Mouse (Mus musculus): ENCODE data around the gene Metrn. TPM values are rescaled to one million over a fixed set of nuclear protein-coding genes. Genes with fewer than 3 reads are reported as not detected.

Gene Metrn
- polyA plus RNA-seq, 1 experiment = 74.8 TPM

- H3K4me3 ChIP-seq (replicated peaks; ENCODE audit: control insufficient read depth, low read depth, low read length) = peak within 1 kb of the TSS; percentile 89
- TF ChIP-seq CTCF (IDR thresholded peaks at IDR 0.05; ENCODE audit: control insufficient read depth, insufficient read depth, low read length) = no peak
- H3K27ac ChIP-seq (ENCODE audit: control insufficient read depth, insufficient read depth, low read depth, low read length, poor library complexity) = 0 out of 2 replicates have a peak within 1 kb of the TSS, but pooled peaks have one; percentile 18
- WGBS = 0% methylated on average over 18 of the region's 18 CpGs
- peaks cover 8% of the 10 kb centered on the region for H3K4me1 ChIP-seq (ENCODE audit: control insufficient read depth, insufficient read depth, low read length)
Measured at GRCm38 (mm10) chr17:25823452-25823851, 26.5 kb upstream of the Metrn start, which contains the start of gene Wdr24. Gene Wdr24 (plus strand): TSS chr17:25823627.

DNA sequence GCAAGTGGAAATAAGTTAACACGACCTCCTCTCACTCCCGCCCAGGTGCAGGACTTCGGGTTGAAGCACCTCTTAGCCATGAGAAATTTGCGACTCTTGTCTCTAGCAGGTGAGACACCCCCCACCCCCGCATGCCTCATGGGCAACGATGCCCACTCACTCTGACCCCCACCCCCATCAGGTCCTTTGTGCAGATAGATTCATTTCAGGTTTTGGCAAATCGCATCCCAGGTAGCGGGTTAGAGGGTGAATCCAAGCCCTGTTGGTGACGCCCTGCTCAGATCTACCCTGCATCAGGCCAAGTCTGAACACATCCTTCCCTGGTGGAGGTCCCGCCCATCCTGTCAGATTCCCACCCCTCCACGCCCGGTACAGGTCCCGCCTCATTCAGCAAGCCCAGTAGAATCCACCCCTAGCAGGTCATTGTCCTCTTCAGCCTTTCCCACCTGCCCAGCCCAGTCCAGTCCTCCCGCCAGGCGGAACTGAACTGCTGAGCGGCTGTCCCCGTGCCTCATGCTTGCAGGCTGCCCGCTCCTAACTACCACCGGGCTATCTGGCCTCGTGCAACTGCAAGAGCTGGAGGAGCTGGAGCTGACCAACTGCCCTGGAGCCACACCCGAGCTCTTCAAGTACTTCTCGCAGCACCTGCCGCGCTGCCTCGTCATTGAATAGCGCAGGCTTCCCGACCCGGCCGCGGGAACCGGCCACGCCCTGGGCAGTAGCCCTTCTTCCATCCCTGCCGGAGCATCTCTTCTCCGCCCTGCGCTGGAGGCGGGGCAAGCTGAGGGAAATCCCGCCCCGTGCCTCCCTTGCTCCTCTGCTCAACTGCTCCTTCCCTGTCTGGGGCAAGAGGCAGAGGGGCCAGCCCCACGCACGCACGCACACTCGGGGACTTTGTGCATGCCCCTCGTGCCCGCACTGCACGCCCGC, 22.2 kb upstream of the Metrn start:
- TF ChIP-seq POLR2A (IDR thresholded peaks at IDR 0.05; ENCODE audit: borderline replicate concordance, control insufficient read depth, low read depth, low read length) (no peak), CTCF (IDR thresholded peaks at IDR 0.05; ENCODE audit: control insufficient read depth, insufficient read depth, low read length) (no peak)
- 8% methylated on average over 46 of the region's 46 CpGs for WGBS
- Histone ChIP-seq H3K4me3 (replicated peaks; ENCODE audit: control insufficient read depth, low read depth, low read length) (no peak overlapping the region), H3K27ac (ENCODE audit: control insufficient read depth, insufficient read depth, low read depth, low read length, poor library complexity) (no peak overlapping the region), H3K4me1 (ENCODE audit: control insufficient read depth, insufficient read depth, low read length) (peaks cover 3% of the 10 kb centered on the region)

DNA sequence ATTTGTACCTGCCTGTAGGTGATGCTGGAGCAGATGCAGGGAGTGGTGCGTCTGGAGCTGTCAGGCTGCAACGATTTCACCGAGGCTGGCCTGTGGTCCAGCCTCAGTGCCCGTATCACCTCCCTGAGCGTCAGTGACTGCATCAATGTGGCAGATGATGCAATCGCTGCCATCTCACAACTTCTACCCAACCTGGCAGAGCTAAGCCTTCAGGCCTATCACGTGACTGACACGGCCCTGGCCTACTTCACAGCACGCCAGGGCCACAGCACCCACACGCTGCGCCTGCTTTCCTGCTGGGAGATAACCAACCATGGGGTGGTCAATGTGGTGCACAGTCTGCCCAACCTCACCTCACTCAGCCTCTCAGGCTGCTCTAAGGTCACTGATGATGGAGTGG, 20.7 kb upstream of the Metrn start:
- no peak for TF ChIP-seq POLR2A (IDR thresholded peaks at IDR 0.05; ENCODE audit: borderline replicate concordance, control insufficient read depth, low read depth, low read length)
- TF ChIP-seq CTCF (IDR thresholded peaks at IDR 0.05; ENCODE audit: control insufficient read depth, insufficient read depth, low read length) = no peak
- Histone ChIP-seq H3K27ac (ENCODE audit: control insufficient read depth, insufficient read depth, low read depth, low read length, poor library complexity) (no peak overlapping the region), H3K4me3 (replicated peaks; ENCODE audit: control insufficient read depth, low read depth, low read length) (no peak overlapping the region), H3K4me1 (ENCODE audit: control insufficient read depth, insufficient read depth, low read length) (no peaks in the 10 kb centered on the region)
- 68% methylated on average over 11 of the region's 11 CpGs for WGBS

DNA sequence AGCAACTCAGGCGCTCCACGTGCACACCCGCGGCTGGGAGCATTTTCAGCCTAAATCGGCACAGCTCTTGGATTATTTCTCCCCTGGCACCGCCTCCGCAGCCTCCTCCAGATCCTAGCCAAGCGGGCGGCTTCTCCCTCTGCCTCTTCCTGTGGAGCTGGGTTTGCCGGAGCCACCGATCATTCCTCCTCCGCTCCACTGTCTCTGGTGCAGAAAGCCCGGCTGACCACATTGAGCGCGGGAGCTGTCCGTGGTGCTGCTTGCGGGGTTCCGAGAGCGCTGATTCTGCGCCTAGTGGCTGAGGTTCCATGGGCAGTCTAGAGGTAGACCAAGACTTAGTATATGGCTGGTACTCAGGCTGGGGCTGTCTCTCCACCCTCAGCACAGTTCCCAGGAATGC, 16.5 kb upstream of the Metrn start:
- Histone ChIP-seq H3K4me3 (replicated peaks; ENCODE audit: control insufficient read depth, low read depth, low read length) (no peak overlapping the region), H3K27ac (ENCODE audit: control insufficient read depth, insufficient read depth, low read depth, low read length, poor library complexity) (no peak overlapping the region), H3K4me1 (ENCODE audit: control insufficient read depth, insufficient read depth, low read length) (no peaks in the 10 kb centered on the region)
- TF ChIP-seq POLR2A (IDR thresholded peaks at IDR 0.05; ENCODE audit: borderline replicate concordance, control insufficient read depth, low read depth, low read length) (no peak), CTCF (IDR thresholded peaks at IDR 0.05; ENCODE audit: control insufficient read depth, insufficient read depth, low read length) (peak; percentile 46; the same call in 1 of the 2 replicates)
- WGBS = 2% methylated on average over 20 of the region's 20 CpGs

GRCm38 (mm10) chr17:25810890-25811289, 14.0 kb upstream of the Metrn start:
- TF ChIP-seq CTCF (IDR thresholded peaks at IDR 0.05; ENCODE audit: control insufficient read depth, insufficient read depth, low read length) = no peak
- TF ChIP-seq POLR2A (IDR thresholded peaks at IDR 0.05; ENCODE audit: borderline replicate concordance, control insufficient read depth, low read depth, low read length) = no peak
- H3K4me1 ChIP-seq (ENCODE audit: control insufficient read depth, insufficient read depth, low read length) = no peaks in the 10 kb centered on the region
- 63% methylated on average over 4 of the region's 4 CpGs for WGBS
- no peak overlapping the region for H3K4me3 ChIP-seq (replicated peaks; ENCODE audit: control insufficient read depth, low read depth, low read length)
- no peak overlapping the region for H3K27ac ChIP-seq (ENCODE audit: control insufficient read depth, insufficient read depth, low read depth, low read length, poor library complexity)

GRCm38 (mm10) chr17:25809606-25810340, 12.8 kb upstream of the Metrn start:
- H3K4me1 ChIP-seq (ENCODE audit: control insufficient read depth, insufficient read depth, low read length) = no peaks in the 10 kb centered on the region
- H3K4me3 ChIP-seq (replicated peaks; ENCODE audit: control insufficient read depth, low read depth, low read length) = no peak overlapping the region
- 14% methylated on average over 25 of the region's 25 CpGs for WGBS
- H3K27ac ChIP-seq (ENCODE audit: control insufficient read depth, insufficient read depth, low read depth, low read length, poor library complexity) = no peak overlapping the region
- TF ChIP-seq CTCF (IDR thresholded peaks at IDR 0.05; ENCODE audit: control insufficient read depth, insufficient read depth, low read length) (no peak), POLR2A (IDR thresholded peaks at IDR 0.05; ENCODE audit: borderline replicate concordance, control insufficient read depth, low read depth, low read length) (no peak)

GRCm38 (mm10) chr17:25808789-25809605, 12.1 kb upstream of the Metrn start, which contains the start of gene Fbxl16:
Gene Fbxl16 (plus strand): TSS chr17:25809085.
- H3K4me1 ChIP-seq (ENCODE audit: control insufficient read depth, insufficient read depth, low read length) = no peaks in the 10 kb centered on the region
- TF ChIP-seq POLR2A (IDR thresholded peaks at IDR 0.05; ENCODE audit: borderline replicate concordance, control insufficient read depth, low read depth, low read length) = no peak
- H3K4me3 ChIP-seq (replicated peaks; ENCODE audit: control insufficient read depth, low read depth, low read length) = no peak within 1 kb of the TSS
- H3K27ac ChIP-seq (ENCODE audit: control insufficient read depth, insufficient read depth, low read depth, low read length, poor library complexity) = no peak within 1 kb of the TSS
- WGBS = under 1% methylated on average over 97 of the region's 100 CpGs

All from bone marrow, adult 2 months (tissue).